Mouse (Mus musculus) midbrain, embryonic 12.5 days (tissue): ENCODE measurements around the gene Ufsp2. TPM values are rescaled to one million over a fixed set of nuclear protein-coding genes. Genes with fewer than 3 reads are reported as not detected.

ENCODE experiments used
- ATAC-seq: fragments of 200-750 bp; cut with Nextera tagmentation; 2 replicates; pipeline ENCODE4 v1.8.0; 2017; ENCODE audit warnings: low read depth, moderate TSS enrichment, moderate library complexity; ENCODE audit not compliant: low FRiP score
- H3K27ac ChIP-seq: fragments of 300-500 bp; sonication (generic); replicated peaks from 2 replicates; pipeline ENCODE4 v1.5.1; 2016; ENCODE audit warnings: mild to moderate bottlenecking
- H3K27me3 ChIP-seq: fragments of 300-500 bp; sonication (generic); 2 replicates; pipeline ENCODE4 v1.6.1; 2016; ENCODE audit warnings: mild to moderate bottlenecking
- H3K36me3 ChIP-seq: fragments of 300-500 bp; sonication (generic); 2 replicates; pipeline ENCODE4 v1.6.1; 2016
- H3K4me1 ChIP-seq: fragments of 300-500 bp; sonication (generic); 2 replicates; pipeline ENCODE4 v1.6.1; 2016
- H3K4me2 ChIP-seq: fragments of 300-500 bp; sonication (generic); replicated peaks from 2 replicates; pipeline ENCODE4 v1.6.1; 2016; ENCODE audit warnings: mild to moderate bottlenecking, moderate library complexity
- H3K4me3 ChIP-seq: fragments of 300-500 bp; sonication (generic); 2 replicates; pipeline ENCODE4 v1.5.1; 2016; ENCODE audit warnings: mild to moderate bottlenecking
- H3K9ac ChIP-seq: fragments of 300-500 bp; sonication (generic); replicated peaks from 2 replicates; pipeline ENCODE4 v1.6.1; 2016; ENCODE audit warnings: mild to moderate bottlenecking, moderate library complexity
- H3K9me3 ChIP-seq: fragments of 300-500 bp; sonication (generic); 2 replicates; pipeline ENCODE4 v1.6.1; 2016; ENCODE audit warnings: mild to moderate bottlenecking
- WGBS: fragments of 180-500 bp; shearing (Covaris S2); methylation state at CpG from one replicate; pipeline ENCODE4 v1.1.7; 2016; 5-methylcytosine and 5-hydroxymethylcytosine counted together
- polyA plus RNA-seq: library from polyadenylated mRNA; unstranded; fragments of >200 nt; fragmentation: Nextera tagmentation; extraction: Ambion mirVana; gene quantifications from 2 replicates; pipeline ENCODE4 v1.2.1, GENCODE M21; 2016

The Ufsp2 gene
- polyA plus RNA-seq, 1 experiment from 2014 or later: 54.5 TPM

DNA sequence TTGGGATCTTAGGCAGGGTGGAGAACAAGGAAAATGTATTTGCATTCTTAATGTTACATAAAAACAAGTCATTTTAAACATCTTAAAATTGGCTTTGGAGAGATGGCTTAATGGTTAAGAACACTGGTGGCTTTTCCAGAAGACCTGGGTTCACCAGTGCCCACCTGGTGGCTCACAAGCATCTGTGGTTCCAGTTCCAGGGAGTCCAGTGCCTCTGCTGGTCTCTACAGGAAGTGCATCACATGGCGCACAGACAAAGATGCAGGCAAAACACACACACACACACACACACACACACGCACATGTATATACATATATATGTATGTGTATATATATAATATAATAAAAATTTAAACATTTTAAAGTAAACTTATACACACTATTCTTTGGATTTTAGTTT is 18.8 kb downstream of the Ufsp2 start:
- Histone ChIP-seq H3K9me3 (no peaks in the 10 kb centered on the region), H3K36me3 (peaks cover 27% of the 10 kb centered on the region), H3K4me3 (no peak overlapping the region), H3K27me3 (no peaks in the 10 kb centered on the region), H3K9ac (no peak overlapping the region), H3K4me2 (no peak overlapping the region), H3K4me1 (peaks cover 2% of the 10 kb centered on the region; the same call in 1 of the 2 replicates), H3K27ac (no peak overlapping the region)
- 88% methylated on average over 2 of the region's 2 CpGs for WGBS
- ATAC-seq: no peak

DNA sequence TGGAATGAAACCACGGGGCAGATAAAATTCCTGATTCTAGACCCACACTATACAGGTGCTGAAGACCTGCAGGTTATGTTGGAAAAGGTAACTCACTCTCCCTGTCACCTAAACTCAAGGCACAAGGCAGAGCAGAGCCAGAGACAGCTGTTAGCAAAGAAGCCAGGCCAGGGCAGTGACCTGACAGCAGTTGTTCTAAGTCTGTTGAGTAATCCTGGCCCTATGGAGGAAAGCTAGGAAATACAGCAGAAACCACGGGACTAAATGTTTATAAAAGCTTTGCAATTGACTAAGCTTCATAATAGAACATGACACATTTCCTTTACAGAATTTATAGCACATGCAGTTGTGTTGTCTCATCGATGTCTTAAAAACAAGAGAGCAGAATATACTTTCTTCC is 20.2 kb downstream of the Ufsp2 start:
- Histone ChIP-seq H3K4me2 (no peak overlapping the region), H3K27me3 (no peaks in the 10 kb centered on the region), H3K4me1 (peaks cover 9% of the 10 kb centered on the region; the same call in 1 of the 2 replicates), H3K36me3 (peaks cover 22% of the 10 kb centered on the region), H3K9ac (no peak overlapping the region), H3K27ac (no peak overlapping the region), H3K9me3 (no peaks in the 10 kb centered on the region), H3K4me3 (no peak overlapping the region)
- WGBS: 88% methylated on average over 3 of the region's 3 CpGs
- ATAC-seq: no peak

DNA sequence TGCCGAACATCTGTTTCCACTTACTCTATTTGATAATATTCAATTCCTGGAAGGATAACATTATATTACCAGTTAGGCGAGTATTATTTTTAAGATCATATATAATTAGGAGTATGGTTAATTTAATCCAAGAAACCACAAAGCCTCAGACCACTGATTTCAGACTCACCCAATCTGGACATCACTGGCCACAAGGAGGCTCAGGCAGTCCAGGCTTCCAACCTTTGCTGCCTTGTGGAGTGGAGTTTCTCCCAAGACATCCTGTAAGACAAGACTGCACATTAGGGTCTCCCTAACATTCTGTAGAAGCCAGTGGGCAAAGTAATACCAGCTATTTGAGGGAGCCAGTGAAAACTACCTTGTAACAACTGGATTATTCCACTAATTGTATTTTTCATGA is 22.9 kb downstream of the Ufsp2 start:
- H3K36me3 ChIP-seq: peaks cover 22% of the 10 kb centered on the region
- H3K27me3 ChIP-seq: no peaks in the 10 kb centered on the region
- no peak overlapping the region for H3K4me3 ChIP-seq
- H3K4me2 ChIP-seq: no peak overlapping the region; the same call in 1 of the 2 replicates
- no peak overlapping the region for H3K9ac ChIP-seq
- ATAC-seq: no peak
- H3K4me1 ChIP-seq: peaks cover 9% of the 10 kb centered on the region; the same call in 1 of the 2 replicates
- 86% methylated on average over 2 of the region's 2 CpGs for WGBS
- no peaks in the 10 kb centered on the region for H3K9me3 ChIP-seq
- H3K27ac ChIP-seq: no peak overlapping the region

DNA sequence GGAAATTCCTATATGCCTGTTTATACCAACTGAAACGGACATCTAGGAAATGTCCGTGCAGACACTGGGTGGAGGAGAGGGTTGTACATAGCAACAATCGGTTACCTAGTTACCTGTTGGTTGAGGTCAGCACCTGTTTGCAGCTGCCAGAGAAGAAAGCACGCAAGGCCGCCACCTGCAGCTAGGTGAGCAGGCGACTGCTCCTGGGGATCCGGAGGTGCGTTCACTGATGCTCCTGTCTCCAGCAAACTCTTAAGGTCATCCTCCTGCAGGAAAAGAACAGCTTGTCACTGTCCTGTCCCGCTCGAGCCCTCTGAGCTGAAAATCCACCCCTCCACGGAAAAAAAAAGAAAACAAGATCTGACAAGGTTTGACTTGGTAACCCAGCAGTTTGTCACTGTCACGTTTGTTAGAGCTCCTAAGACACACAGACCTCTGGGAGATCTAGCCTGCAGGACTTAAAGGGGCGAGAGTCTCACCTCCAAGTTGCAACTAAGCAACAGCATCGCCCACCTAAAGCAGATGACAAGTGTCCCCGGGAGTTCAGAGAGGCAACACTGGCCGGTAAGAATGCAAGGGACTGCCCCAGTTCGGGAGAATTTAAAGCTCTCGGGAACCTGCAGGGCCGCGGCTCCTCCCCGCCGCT is 23.9 kb downstream of the Ufsp2 start, which contains the start of gene Lrp2bp:
Gene Lrp2bp (plus strand): TSS at position 166 of the 646 bp plus-strand sequence.
- Histone ChIP-seq H3K27ac (peak within 1 kb of the TSS; percentile 99), H3K4me2 (peak within 1 kb of the TSS; percentile 79), H3K9ac (peak within 1 kb of the TSS; percentile 84), H3K9me3 (no peaks in the 10 kb centered on the region), H3K27me3 (no peaks in the 10 kb centered on the region), H3K36me3 (peaks cover 18% of the 10 kb centered on the region), H3K4me3 (peak within 1 kb of the TSS; percentile 57), H3K4me1 (peaks cover 9% of the 10 kb centered on the region; the same call in 1 of the 2 replicates)
- peak; percentile 2 for ATAC-seq
- 2% methylated on average over 22 of the region's 22 CpGs for WGBS

DNA sequence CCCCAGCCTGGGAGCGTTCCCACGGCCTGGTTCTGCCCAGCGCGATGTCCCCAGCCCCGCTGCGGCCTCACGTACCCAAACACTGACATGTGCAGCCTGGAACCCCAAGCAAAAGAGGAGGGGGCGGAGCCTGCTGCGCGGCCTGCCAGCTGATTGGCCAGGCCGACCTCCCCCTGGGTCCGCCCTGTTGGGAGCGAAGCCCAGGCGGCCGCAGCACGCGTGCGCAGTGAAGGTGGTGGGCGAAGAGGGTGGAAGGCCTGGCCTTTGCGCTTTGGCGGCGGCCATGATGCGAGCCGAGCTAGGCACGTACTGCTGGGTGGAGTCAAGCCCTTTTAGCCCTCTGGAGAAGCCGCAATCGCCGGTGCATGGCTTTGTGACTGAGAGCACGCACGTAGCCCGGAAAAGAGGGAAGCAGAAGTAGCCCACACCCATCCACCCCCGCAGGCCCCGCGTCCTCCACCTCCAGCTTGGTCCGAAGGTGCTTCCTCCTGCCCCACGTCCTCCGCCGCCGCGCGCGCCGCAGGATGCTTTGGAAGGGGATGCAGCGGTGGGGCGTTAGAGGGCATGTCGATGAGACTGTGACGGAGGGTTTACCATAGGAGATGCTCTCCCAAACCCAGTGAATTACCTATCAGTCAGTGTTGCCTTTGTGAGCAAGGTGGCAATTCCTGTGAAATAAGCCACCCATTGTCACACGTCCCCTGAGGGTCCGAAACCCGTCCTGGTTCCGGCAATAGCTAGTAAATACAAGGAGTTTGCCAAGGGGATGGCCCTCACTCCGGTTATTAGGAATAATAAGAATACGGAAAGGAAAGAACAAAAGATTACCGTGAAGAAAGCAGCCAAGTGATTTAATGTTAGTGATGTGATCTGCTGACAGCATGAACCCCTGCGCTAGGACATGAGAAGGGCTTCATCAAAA is 24.7 kb downstream of the Ufsp2 start:
- peak overlapping the region; percentile 79 for H3K4me2 ChIP-seq
- H3K4me1 ChIP-seq: peaks cover 9% of the 10 kb centered on the region; the same call in 1 of the 2 replicates
- H3K36me3 ChIP-seq: peaks cover 18% of the 10 kb centered on the region
- ATAC-seq: peak; percentile 99
- peak overlapping the region; percentile 84 for H3K9ac ChIP-seq
- WGBS: 6% methylated on average over 48 of the region's 55 CpGs
- H3K27me3 ChIP-seq: no peaks in the 10 kb centered on the region
- peak overlapping the region; percentile 57 for H3K4me3 ChIP-seq
- H3K9me3 ChIP-seq: no peaks in the 10 kb centered on the region
- peak overlapping the region; percentile 99 for H3K27ac ChIP-seq

DNA sequence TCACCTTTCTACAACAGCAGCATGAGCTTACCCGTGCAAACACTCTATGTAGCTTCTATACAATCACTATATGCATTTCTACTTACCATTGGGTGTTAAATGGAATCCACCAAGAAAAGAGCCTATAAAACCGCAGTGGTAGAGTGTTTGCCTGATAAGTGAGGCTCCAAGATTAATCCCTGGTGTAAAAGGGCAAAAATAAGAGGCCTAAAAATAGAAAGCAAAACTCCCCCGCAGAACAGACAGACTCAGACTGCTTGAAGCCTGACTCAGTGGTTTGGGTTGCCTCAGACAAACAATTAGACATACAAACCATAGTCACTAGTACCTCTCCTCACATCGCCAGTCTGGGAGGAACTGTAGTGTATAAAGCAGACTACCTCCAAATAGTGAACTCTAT is 30.3 kb downstream of the Ufsp2 start, which contains the start of gene Ankrd37:
Gene Ankrd37 (minus strand): TSS at position 112 of the 400 bp plus-strand sequence.
- Histone ChIP-seq H3K27ac (no peak within 1 kb of the TSS), H3K4me3 (no peak within 1 kb of the TSS), H3K36me3 (no peaks in the 10 kb centered on the region), H3K4me1 (peaks cover 1% of the 10 kb centered on the region; the same call in 1 of the 2 replicates), H3K4me2 (no peak within 1 kb of the TSS), H3K27me3 (no peaks in the 10 kb centered on the region), H3K9ac (no peak within 1 kb of the TSS), H3K9me3 (no peaks in the 10 kb centered on the region)
- WGBS: 79% methylated on average over 4 of the region's 4 CpGs
- ATAC-seq: no peak

DNA sequence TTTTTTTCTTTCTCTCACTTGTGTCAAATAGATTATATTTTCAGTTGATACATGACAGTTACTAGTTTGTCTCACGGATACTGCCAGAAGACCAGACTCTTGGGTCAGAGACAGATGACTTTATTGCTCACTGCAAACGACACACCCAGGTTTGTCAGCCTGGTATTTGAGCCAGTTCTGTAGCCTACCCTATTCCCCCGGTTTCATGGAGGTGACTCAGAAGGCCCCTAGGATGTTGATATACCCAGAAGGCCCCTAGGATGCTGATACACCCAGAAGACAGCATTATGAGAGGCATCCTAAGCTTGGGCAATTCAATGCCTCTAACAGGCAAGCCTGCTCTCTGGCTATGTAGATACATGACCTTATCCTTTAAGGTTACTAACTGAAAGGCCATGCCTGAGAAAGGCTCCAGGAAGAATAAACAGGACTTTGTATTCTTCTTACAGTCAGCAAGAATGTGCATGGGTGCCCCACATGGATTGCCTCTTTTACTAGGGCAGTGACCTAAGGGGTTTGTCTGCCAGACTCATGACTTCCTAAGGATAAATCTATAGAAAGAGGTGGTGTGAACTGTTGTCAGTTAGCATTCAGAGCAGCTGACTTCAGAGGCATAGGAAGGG is 31.8 kb downstream of the Ufsp2 start:
- no peaks in the 10 kb centered on the region for H3K36me3 ChIP-seq
- H3K27ac ChIP-seq: no peak overlapping the region
- ATAC-seq: no peak
- H3K4me1 ChIP-seq: peaks cover 8% of the 10 kb centered on the region; the same call in 1 of the 2 replicates
- H3K27me3 ChIP-seq: no peaks in the 10 kb centered on the region
- no peaks in the 10 kb centered on the region for H3K9me3 ChIP-seq
- 82% methylated on average over 3 of the region's 3 CpGs for WGBS
- no peak overlapping the region for H3K4me2 ChIP-seq
- no peak overlapping the region for H3K9ac ChIP-seq
- no peak overlapping the region for H3K4me3 ChIP-seq

DNA sequence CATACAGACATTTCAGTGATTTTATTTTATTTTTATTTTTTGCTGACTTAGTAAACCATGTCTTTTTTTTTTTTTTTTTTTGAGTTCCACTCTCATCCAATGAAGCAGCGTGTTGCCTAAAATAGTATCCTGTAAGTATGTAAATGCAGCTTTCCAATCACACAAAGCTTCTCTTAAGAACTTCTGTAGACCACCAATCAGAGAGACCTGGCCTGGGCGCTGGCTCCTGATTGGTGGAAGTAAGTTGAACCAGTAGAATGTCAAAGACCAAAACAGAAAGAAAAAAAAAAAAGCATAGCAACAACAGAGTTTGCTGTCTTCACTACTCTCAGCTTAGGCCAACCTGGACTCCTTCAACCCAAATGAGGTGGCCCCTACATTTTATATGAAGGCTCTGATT is 35.0 kb downstream of the Ufsp2 start:
- Histone ChIP-seq H3K36me3 (no peaks in the 10 kb centered on the region), H3K27ac (no peak overlapping the region), H3K4me2 (peak overlapping the region; percentile 41), H3K9ac (no peak overlapping the region), H3K4me1 (peaks cover 8% of the 10 kb centered on the region; the same call in 1 of the 2 replicates), H3K9me3 (no peaks in the 10 kb centered on the region), H3K27me3 (no peaks in the 10 kb centered on the region), H3K4me3 (no peak overlapping the region)
- ATAC-seq: 0 out of 2 replicates have a peak, but pooled peaks have one; percentile 58
- WGBS: 49% methylated on average over 2 of the region's 2 CpGs

DNA sequence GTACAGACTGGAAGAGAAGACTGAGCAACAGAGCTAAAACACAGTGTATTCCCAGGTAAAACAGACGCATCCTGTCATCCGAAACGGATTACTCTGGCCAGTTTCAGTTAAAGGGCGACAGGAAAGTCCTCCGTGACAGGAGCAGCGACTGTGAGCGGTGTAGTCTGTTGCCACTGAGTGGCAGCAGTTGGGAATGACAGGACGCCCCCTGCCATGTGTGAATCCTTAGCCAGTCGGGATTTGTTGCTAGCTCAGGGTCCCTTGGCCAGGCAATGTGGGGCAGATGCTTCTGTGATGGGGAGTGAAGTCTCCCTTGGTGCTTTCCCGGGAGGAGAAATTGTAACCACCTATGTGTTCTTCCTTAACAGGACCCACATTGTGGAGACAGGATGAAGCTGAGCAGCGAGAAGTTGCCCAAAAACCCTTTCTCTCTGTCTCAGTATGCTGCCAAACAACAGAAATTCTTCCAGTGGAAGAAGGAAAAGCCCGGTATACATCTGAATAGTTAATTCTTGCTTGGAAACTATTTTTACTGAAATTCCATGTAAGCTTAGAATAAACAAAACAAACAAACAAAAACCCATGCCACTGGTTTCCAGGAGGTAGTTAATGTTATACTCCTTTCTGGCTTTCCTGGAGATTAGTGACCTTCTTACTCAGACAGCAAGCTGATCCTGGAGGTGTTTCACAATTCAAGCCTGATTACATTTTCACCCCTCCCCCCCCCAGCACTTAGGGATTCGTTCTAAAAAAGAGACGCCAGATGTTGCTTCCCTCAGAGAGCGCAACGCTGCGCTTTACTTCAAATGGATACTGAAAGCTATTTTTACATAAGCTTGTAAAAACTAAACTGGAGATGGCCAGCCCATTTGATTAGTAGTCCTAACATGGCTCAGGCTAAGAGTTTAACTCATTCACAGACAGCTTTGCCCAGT is 35.7 kb downstream of the Ufsp2 start:
- Histone ChIP-seq H3K36me3 (no peaks in the 10 kb centered on the region), H3K27ac (no peak overlapping the region), H3K4me1 (peaks cover 8% of the 10 kb centered on the region; the same call in 1 of the 2 replicates), H3K9ac (no peak overlapping the region), H3K9me3 (no peaks in the 10 kb centered on the region), H3K27me3 (no peaks in the 10 kb centered on the region), H3K4me2 (peak overlapping the region; percentile 41), H3K4me3 (no peak overlapping the region)
- 0 out of 2 replicates have a peak, but pooled peaks have one; percentile 62 for ATAC-seq
- 12% methylated on average over 17 of the region's 17 CpGs for WGBS

DNA sequence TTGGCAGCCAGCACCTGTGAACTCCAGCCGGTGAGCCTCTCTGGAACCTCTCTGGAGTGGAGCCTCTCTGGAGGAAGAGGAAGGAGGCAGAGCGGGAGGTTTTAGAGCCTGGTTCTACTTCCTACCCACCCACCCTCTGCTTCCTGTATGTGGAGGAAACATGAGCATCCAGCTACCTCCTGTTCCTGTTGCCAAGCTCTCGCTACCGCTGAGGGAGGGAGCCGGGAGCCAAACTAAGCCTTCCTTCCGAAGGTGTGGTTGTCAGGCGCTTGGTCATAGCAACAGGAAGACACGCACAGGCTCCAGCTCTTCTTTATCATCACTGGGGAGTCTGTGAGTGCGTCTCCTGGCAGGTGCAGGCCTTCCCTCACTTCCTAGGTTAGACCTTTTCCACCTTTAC is 46.9 kb downstream of the Ufsp2 start:
- H3K36me3 ChIP-seq: no peaks in the 10 kb centered on the region
- no peak overlapping the region for H3K9ac ChIP-seq
- 85% methylated on average over 9 of the region's 9 CpGs for WGBS
- H3K4me2 ChIP-seq: no peak overlapping the region
- H3K27me3 ChIP-seq: no peaks in the 10 kb centered on the region
- H3K9me3 ChIP-seq: no peaks in the 10 kb centered on the region
- no peak overlapping the region for H3K4me3 ChIP-seq
- ATAC-seq: no peak
- H3K4me1 ChIP-seq: no peaks in the 10 kb centered on the region
- H3K27ac ChIP-seq: no peak overlapping the region

DNA sequence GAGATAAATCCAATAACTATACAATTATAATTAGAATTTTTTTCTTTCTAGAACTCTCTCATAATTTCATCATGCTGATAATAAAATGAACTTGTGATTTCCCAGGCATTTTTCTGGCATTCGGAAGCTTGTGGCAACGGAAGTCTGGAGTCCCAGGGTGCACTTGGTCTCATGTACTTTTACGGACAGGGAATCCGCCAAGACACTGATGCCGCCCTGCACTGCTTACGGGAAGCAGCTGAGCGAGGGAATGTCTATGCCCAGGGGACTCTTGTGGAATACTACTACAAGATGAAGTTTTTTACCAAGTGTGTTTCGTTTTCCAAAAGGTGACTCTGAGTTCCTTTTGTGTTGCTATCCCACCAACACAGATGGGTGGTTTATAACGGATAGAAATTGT is 47.4 kb downstream of the Ufsp2 start:
- no peak overlapping the region for H3K27ac ChIP-seq
- no peaks in the 10 kb centered on the region for H3K27me3 ChIP-seq
- H3K9ac ChIP-seq: no peak overlapping the region
- no peaks in the 10 kb centered on the region for H3K9me3 ChIP-seq
- no peaks in the 10 kb centered on the region for H3K4me1 ChIP-seq
- H3K4me3 ChIP-seq: no peak overlapping the region
- WGBS: 94% methylated on average over 9 of the region's 9 CpGs
- no peak for ATAC-seq
- no peak overlapping the region for H3K4me2 ChIP-seq
- H3K36me3 ChIP-seq: no peaks in the 10 kb centered on the region
